Mouse (Mus musculus) hindbrain, embryonic 12.5 days (tissue): ENCODE measurements around the gene Scd2. TPM values are rescaled to one million over a fixed set of nuclear protein-coding genes. Genes with fewer than 3 reads are reported as not detected.
"Not testable (repeated sequence)": the region's sequence is repeated elsewhere in the genome, so short reads cannot be mapped to it uniquely, and the experiment has no call there.

Experiments used
- ATAC-seq: fragments of 200-750 bp; cut with Nextera tagmentation; 2 replicates; pipeline ENCODE4 v1.8.0; 2017; ENCODE audit warnings: moderate TSS enrichment; ENCODE audit not compliant: low FRiP score
- H3K27ac ChIP-seq: fragments of 300-500 bp; sonication (generic); 2 replicates; pipeline ENCODE4 v1.5.1; 2016; ENCODE audit warnings: mild to moderate bottlenecking
- H3K27me3 ChIP-seq: fragments of 300-500 bp; sonication (generic); 2 replicates; pipeline ENCODE4 v1.6.1; 2016; ENCODE audit warnings: mild to moderate bottlenecking
- H3K36me3 ChIP-seq: fragments of 300-500 bp; sonication (generic); 2 replicates; pipeline ENCODE4 v1.6.1; 2016; ENCODE audit warnings: mild to moderate bottlenecking
- H3K4me1 ChIP-seq: fragments of 300-500 bp; sonication (generic); 2 replicates; pipeline ENCODE4 v1.6.1; 2016
- H3K4me2 ChIP-seq: fragments of 300-500 bp; sonication (generic); replicated peaks from 2 replicates; pipeline ENCODE4 v1.6.1; 2016; ENCODE audit warnings: mild to moderate bottlenecking
- H3K4me3 ChIP-seq: fragments of 300-500 bp; sonication (generic); 2 replicates; pipeline ENCODE4 v1.5.1; 2016; ENCODE audit warnings: mild to moderate bottlenecking
- H3K9ac ChIP-seq: fragments of 300-500 bp; sonication (generic); 2 replicates; pipeline ENCODE4 v1.6.1; 2016; ENCODE audit warnings: mild to moderate bottlenecking, moderate library complexity
- H3K9me3 ChIP-seq: fragments of 300-500 bp; sonication (generic); replicated peaks from 2 replicates; pipeline ENCODE4 v1.6.1; 2016; ENCODE audit warnings: mild to moderate bottlenecking
- WGBS: fragments of 180-500 bp; shearing (Covaris S2); methylation state at CpG from one replicate; pipeline ENCODE4 v1.1.7; 2016; 5-methylcytosine and 5-hydroxymethylcytosine counted together
- polyA plus RNA-seq: library from polyadenylated mRNA; unstranded; fragments of >200 nt; fragmentation: Nextera tagmentation; extraction: Ambion mirVana; gene quantifications from 2 replicates; pipeline ENCODE4 v1.2.1, GENCODE M21; 2016

Gene Scd2
- polyA plus RNA-seq, 1 experiment from 2014 or later, result 404 TPM

DNA sequence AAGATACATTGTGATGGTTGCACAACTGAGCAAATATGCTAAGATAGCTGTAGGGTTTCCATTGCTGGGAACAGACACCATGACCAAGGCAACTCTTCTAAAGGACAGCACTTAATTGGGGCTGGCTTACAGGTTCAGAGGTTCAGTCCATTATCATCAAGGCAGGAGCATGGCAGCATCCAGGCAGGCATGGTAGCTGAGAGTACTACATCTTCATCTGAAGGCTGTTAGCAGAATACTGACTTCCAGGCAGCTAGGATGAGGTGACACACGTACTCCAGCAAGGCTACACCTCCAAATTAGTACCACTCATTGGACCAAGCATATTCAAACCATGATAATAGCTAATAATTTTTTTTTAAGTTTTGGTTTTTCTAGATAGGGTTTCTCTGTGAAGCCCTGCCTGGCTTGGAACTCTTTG, 16.7 kb downstream of the Scd2 start:
- not testable (repeated sequence) for H3K4me2 ChIP-seq, H3K27me3 ChIP-seq, H3K9ac ChIP-seq, ATAC-seq, H3K9me3 ChIP-seq, H3K4me3 ChIP-seq, H3K27ac ChIP-seq
- H3K36me3 ChIP-seq, result peaks cover 30% of the 10 kb centered on the region
- H3K4me1 ChIP-seq, result peaks cover 25% of the 10 kb centered on the region
- 80% methylated on average over 1 of the region's 1 CpGs for WGBS

DNA sequence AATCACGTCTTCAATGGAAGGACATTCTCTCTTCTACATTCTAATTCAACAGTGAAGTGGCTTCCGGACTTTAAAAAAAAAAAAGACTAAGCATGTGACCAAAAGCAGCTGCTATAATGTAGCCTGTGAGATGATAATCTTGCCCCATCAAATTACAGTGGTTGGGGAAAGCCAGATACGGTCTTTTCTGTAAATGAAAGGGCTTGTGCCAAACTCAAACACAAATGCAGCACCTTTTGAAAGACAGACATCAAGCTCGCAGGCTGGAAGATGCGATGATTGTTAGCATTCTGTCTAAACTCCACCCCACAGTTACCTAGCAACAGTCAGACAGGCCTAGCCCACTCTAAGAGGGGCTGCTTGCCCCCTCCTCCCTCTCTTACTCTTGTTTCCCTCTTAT, 17.3 kb downstream of the Scd2 start:
- H3K4me3 ChIP-seq, result no peak overlapping the region
- H3K27ac ChIP-seq, result no peak overlapping the region
- H3K9ac ChIP-seq, result no peak overlapping the region
- no peak overlapping the region for H3K4me2 ChIP-seq
- 37% methylated on average over 5 of the region's 5 CpGs for WGBS
- no peaks in the 10 kb centered on the region for H3K9me3 ChIP-seq
- H3K4me1 ChIP-seq, result peaks cover 26% of the 10 kb centered on the region
- peaks cover 24% of the 10 kb centered on the region for H3K36me3 ChIP-seq
- ATAC-seq, result no peak
- no peaks in the 10 kb centered on the region for H3K27me3 ChIP-seq

DNA sequence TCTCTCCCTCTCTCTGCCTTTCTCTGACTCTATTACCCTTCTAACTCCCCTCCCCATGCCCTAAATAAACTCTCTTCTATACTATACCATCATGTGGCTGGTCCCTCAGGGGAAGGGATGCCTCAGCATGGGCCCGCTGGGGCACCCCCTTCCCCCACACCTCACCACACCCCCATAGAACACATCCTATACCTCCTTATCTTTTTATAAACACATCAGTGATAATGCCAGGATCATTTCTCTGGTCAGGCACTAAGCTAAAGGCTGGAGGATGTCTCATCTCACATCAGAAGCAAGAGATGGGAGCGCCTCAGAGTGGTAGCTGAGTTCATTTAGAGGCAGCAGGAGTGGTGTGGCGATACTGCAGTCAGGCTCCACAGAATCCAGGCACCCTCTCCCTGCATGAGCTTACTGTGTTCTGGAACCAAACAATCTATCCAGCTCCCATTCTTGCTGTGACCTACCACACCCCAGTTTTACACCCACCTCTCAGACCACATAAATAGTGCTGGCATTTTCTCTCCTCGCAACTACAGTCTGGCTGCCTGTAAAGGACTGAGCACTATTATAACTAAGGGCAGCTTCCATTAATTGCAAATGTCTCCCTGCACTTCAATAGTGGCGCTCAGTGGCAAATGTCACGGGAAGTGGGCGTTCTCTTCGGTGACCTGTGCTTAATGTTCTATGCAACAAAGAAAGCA, 18.0 kb downstream of the Scd2 start:
- Histone ChIP-seq H3K36me3 (peaks cover 17% of the 10 kb centered on the region), H3K9ac (no peak overlapping the region), H3K27ac (peak overlapping the region; percentile 64), H3K9me3 (no peaks in the 10 kb centered on the region), H3K4me3 (no peak overlapping the region), H3K4me2 (no peak overlapping the region), H3K4me1 (peaks cover 22% of the 10 kb centered on the region), H3K27me3 (no peaks in the 10 kb centered on the region)
- no peak for ATAC-seq
- 52% methylated on average over 8 of the region's 8 CpGs for WGBS

- Histone ChIP-seq H3K9ac (no peak overlapping the region), H3K4me3 (no peak overlapping the region), H3K27ac (peak overlapping the region; percentile 64), H3K4me2 (no peak overlapping the region), H3K9me3 (no peaks in the 10 kb centered on the region), H3K27me3 (no peaks in the 10 kb centered on the region), H3K4me1 (peaks cover 22% of the 10 kb centered on the region), H3K36me3 (peaks cover 12% of the 10 kb centered on the region)
- no peak for ATAC-seq
- 22% methylated on average over 4 of the region's 4 CpGs for WGBS
Measured at GRCm38 (mm10) chr19:44312007-44312360, 18.5 kb downstream of the Scd2 start.

GRCm38 (mm10) chr19:44313066-44313465, 19.6 kb downstream of the Scd2 start:
- Histone ChIP-seq H3K4me2 (no peak overlapping the region), H3K36me3 (peaks cover 2% of the 10 kb centered on the region), H3K9me3 (no peaks in the 10 kb centered on the region), H3K4me3 (no peak overlapping the region), H3K4me1 (peaks cover 22% of the 10 kb centered on the region), H3K9ac (no peak overlapping the region), H3K27me3 (no peaks in the 10 kb centered on the region), H3K27ac (no peak overlapping the region)
- 71% methylated on average over 3 of the region's 3 CpGs for WGBS
- ATAC-seq, result no peak

- Histone ChIP-seq H3K4me3 (peak overlapping the region; percentile 38), H3K4me1 (peaks cover 22% of the 10 kb centered on the region), H3K27ac (peak overlapping the region; percentile 5; the same call in 1 of the 2 replicates), H3K36me3 (peaks cover 2% of the 10 kb centered on the region; the same call in 1 of the 2 replicates), H3K4me2 (peak overlapping the region; percentile 67), H3K27me3 (no peaks in the 10 kb centered on the region), H3K9ac (peak overlapping the region; percentile 39), H3K9me3 (no peaks in the 10 kb centered on the region)
- ATAC-seq, result peak; percentile 92
- WGBS, result 5% methylated on average over 18 of the region's 18 CpGs
Measured at GRCm38 (mm10) chr19:44314327-44314759, 20.9 kb downstream of the Scd2 start.

GRCm38 (mm10) chr19:44314871-44315414, 21.5 kb downstream of the Scd2 start:
- Histone ChIP-seq H3K4me2 (peak overlapping the region; percentile 67), H3K9me3 (no peaks in the 10 kb centered on the region), H3K9ac (peak overlapping the region; percentile 39), H3K27me3 (no peaks in the 10 kb centered on the region), H3K36me3 (peaks cover 2% of the 10 kb centered on the region; the same call in 1 of the 2 replicates), H3K4me3 (peak overlapping the region; percentile 38), H3K27ac (peak overlapping the region; percentile 0; the same call in 1 of the 2 replicates), H3K4me1 (peaks cover 22% of the 10 kb centered on the region)
- WGBS, result under 1% methylated on average over 11 of the region's 11 CpGs
- peak; percentile 71 for ATAC-seq

DNA sequence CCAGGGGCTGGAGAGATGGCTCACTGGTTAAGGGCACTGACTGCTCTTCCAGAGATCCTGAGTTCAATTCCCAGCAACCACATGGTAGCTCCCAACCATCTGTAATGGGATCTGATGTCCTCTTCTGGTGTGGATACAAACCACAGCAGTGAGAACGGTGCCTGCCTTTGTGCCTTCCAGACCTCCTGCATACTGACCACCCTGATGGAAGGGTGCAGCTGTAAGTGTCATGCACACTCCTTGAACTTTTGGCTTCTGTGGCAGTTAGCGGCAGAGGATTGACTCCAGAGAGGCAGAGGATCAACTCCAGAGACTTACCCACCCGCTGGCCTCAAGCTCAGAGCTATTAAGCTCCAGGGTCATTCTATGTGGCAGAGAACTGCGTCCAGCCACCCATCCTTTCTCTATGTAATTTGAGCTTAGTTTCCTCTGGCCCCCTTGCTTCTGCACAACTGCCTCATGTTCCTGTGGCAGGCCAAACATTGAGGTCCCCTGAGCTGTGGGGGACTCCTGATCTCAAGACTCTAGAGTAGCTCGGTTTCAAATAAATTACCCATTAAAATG, 23.4 kb downstream of the Scd2 start:
- Histone ChIP-seq H3K9me3 (no peaks in the 10 kb centered on the region), H3K36me3 (peaks cover 2% of the 10 kb centered on the region; the same call in 1 of the 2 replicates), H3K4me1 (peaks cover 11% of the 10 kb centered on the region), H3K4me3 (no peak overlapping the region), H3K27ac (no peak overlapping the region), H3K9ac (no peak overlapping the region), H3K27me3 (no peaks in the 10 kb centered on the region), H3K4me2 (no peak overlapping the region)
- 56% methylated on average over 5 of the region's 5 CpGs for WGBS
- no peak for ATAC-seq

DNA sequence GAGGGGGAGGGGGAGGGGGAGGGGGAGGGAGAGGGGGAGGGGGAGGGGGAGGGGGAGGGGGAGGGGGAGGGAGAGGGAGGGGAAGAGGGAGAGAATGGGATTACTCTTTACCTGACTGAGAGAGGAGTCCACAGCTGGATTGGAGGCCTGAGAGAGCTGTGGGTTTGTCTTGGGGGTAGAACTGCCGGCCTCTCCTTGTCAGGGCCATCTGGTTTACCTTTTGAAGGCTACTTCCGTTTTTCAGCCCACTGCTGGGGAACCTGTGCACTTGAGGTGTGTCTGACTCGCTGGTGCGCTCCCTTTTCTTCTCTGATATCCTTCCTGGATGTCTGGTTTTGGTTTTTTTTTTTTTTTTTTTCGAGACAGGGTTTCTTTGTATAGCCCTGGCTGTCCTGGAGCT, 23.9 kb downstream of the Scd2 start:
- WGBS, result 79% methylated on average over 5 of the region's 5 CpGs

DNA sequence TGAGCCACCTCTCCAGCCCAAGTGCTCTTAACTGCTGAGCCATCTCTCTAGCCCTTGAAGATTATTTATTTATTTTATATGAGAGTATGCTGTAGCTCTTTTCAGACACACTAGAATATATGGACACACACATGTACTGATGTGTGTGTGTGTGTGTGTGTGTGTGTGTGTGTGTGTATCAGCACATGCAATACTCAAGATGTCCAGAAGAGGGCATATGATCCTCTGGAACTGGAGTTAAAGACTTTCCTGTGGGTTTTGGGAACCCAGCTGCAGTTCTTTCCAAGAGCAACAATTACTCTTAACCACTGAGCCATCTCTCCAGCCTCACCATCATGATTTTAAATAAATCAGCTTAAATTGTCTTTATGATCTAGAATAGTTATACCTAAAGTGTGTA, 25.1 kb downstream of the Scd2 start:
- Histone ChIP-seq H3K36me3 (peaks cover 2% of the 10 kb centered on the region; the same call in 1 of the 2 replicates), H3K4me3 (no peak overlapping the region), H3K27me3 (no peaks in the 10 kb centered on the region), H3K4me1 (peaks cover 8% of the 10 kb centered on the region), H3K9ac (no peak overlapping the region), H3K27ac (no peak overlapping the region), H3K9me3 (no peaks in the 10 kb centered on the region), H3K4me2 (no peak overlapping the region)
- no peak for ATAC-seq

More for the DNA sequence above, 23.9 kb downstream of the Scd2 start:
- Histone ChIP-seq H3K4me3 (no peak overlapping the region), H3K9ac (no peak overlapping the region), H3K9me3 (no peaks in the 10 kb centered on the region), H3K27ac (no peak overlapping the region), H3K27me3 (no peaks in the 10 kb centered on the region), H3K4me2 (no peak overlapping the region), H3K36me3 (peaks cover 2% of the 10 kb centered on the region; the same call in 1 of the 2 replicates), H3K4me1 (peaks cover 8% of the 10 kb centered on the region)
- ATAC-seq, result no peak

GRCm38 (mm10) chr19:44320316-44320715, 26.8 kb downstream of the Scd2 start:
- Histone ChIP-seq H3K9ac (no peak overlapping the region), H3K27ac (no peak overlapping the region), H3K36me3 (peaks cover 2% of the 10 kb centered on the region; the same call in 1 of the 2 replicates), H3K4me3 (no peak overlapping the region), H3K27me3 (no peaks in the 10 kb centered on the region), H3K9me3 (no peaks in the 10 kb centered on the region), H3K4me2 (no peak overlapping the region), H3K4me1 (no peaks in the 10 kb centered on the region)
- WGBS, result 91% methylated on average over 3 of the region's 3 CpGs
- no peak for ATAC-seq

DNA sequence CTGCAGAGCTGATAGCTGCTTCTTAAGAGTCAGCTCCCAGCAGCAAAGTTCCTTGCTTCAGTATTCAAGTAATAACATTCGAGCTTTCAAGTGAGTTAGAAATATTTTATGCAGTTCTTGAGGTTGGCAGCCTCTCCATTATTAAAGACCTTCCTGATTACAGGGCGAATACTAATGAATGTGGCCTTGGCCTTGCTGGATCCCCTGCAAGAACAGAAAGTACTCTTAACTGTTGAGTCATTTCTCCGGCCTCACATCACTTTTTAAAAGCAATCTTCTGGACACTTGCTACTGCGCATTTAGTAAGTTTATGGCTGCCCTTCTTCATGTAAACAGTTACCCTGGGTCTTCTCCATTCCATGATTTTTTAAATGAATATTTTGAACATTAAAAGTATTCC, 27.7 kb downstream of the Scd2 start:
- no peak overlapping the region for H3K27ac ChIP-seq
- WGBS, result 81% methylated on average over 4 of the region's 4 CpGs

More for the DNA sequence above, 27.7 kb downstream of the Scd2 start:
- H3K4me3 ChIP-seq, result no peak overlapping the region
- no peaks in the 10 kb centered on the region for H3K27me3 ChIP-seq
- H3K9me3 ChIP-seq, result peaks cover 2% of the 10 kb centered on the region; the same call in 1 of the 2 replicates
- ATAC-seq, result no peak
- no peaks in the 10 kb centered on the region for H3K4me1 ChIP-seq
- H3K4me2 ChIP-seq, result no peak overlapping the region
- peaks cover 2% of the 10 kb centered on the region; the same call in 1 of the 2 replicates for H3K36me3 ChIP-seq
- H3K9ac ChIP-seq, result no peak overlapping the region
